Mouse (Mus musculus) midbrain, postnatal 0 days (tissue): ENCODE measurements around the gene Nsg1. TPM values are rescaled to one million over a fixed set of nuclear protein-coding genes. Genes with fewer than 3 reads are reported as not detected.

ENCODE experiments used
- ATAC-seq: fragments of 200-750 bp; cut with Nextera tagmentation; 2 replicates; pipeline ENCODE4 v1.8.0; 2017; ENCODE audit warnings: moderate number of reproducible peaks, mild to moderate bottlenecking, moderate TSS enrichment, moderate library complexity; ENCODE audit not compliant: low FRiP score
- DNase-seq: peaks from one replicate; pipeline ENCODE4 v3.0.0-alpha.2; 2015; ENCODE audit warnings: low spot score
- H3K27ac ChIP-seq: fragments of 300-500 bp; sonication (generic); 2 replicates; pipeline ENCODE4 v1.5.1; 2014; ENCODE audit warnings: low read depth, mild to moderate bottlenecking, low read length, mixed read lengths
- H3K27me3 ChIP-seq: fragments of 300-500 bp; sonication (generic); 2 replicates; pipeline ENCODE4 v1.6.1; 2014; ENCODE audit warnings: low read length, control low read depth, mixed read lengths; ENCODE audit not compliant: insufficient read depth
- H3K36me3 ChIP-seq: fragments of 300-500 bp; sonication (generic); 2 replicates; pipeline ENCODE4 v1.6.1; 2014; ENCODE audit warnings: low read length, control low read depth, mixed read lengths; ENCODE audit not compliant: insufficient read depth
- H3K4me1 ChIP-seq: fragments of 300-500 bp; sonication (generic); 2 replicates; pipeline ENCODE4 v1.6.1; 2014; ENCODE audit warnings: mild to moderate bottlenecking, control low read depth, antibody characterized with exemption, low read length, mixed read lengths; ENCODE audit not compliant: insufficient read depth
- H3K4me2 ChIP-seq: fragments of 300-500 bp; sonication (generic); 2 replicates; pipeline ENCODE4 v1.6.1; 2014; ENCODE audit warnings: low read depth, mild to moderate bottlenecking, low read length, mixed read lengths; ENCODE audit not compliant: poor library complexity, severe bottlenecking
- H3K4me3 ChIP-seq: fragments of 300-500 bp; sonication (generic); 2 replicates; pipeline ENCODE4 v1.5.1; 2014; ENCODE audit warnings: low read depth, mild to moderate bottlenecking, low read length, moderate library complexity
- H3K9ac ChIP-seq: fragments of 300-500 bp; sonication (generic); replicated peaks from 2 replicates; pipeline ENCODE4 v1.6.1; 2014; ENCODE audit warnings: mild to moderate bottlenecking, low read length, moderate library complexity, mixed read lengths; ENCODE audit not compliant: poor library complexity, severe bottlenecking
- H3K9me3 ChIP-seq: fragments of 300-500 bp; sonication (generic); 2 replicates; pipeline ENCODE4 v1.6.1; 2016; ENCODE audit warnings: low read length, control low read depth
- CTCF ChIP-seq: IDR thresholded peaks from 2 replicates; pipeline ENCODE4 v1.5.1; 2016; ENCODE audit warnings: antibody characterized with exemption, mild to moderate bottlenecking
- WGBS: fragments of 180-500 bp; shearing (Covaris S2); extraction: QIAGEN DNeasy Blood & Tissue Kit; methylation state at CpG from one replicate; pipeline ENCODE4 v1.1.7; 2014; 5-methylcytosine and 5-hydroxymethylcytosine counted together
- polyA plus RNA-seq: library from polyadenylated mRNA; unstranded; fragments of >200 nt; fragmentation: Nextera tagmentation; extraction: Ambion mirVana; gene quantifications from 2 replicates; pipeline ENCODE4 v1.2.1, GENCODE M21; 2015
- total RNA-seq: library from RNA; depleted of rRNA; stranded (reverse); fragments of >200 nt; gene quantifications from 2 replicates; pipeline ENCODE4 v1.2.3, GENCODE M21; 2014; rRNA removed

Gene Nsg1
- 1,351 and 1,527 TPM in 2 replicates for total RNA-seq
- 1,877 and 1,998 TPM in 2 replicates for polyA plus RNA-seq

DNA sequence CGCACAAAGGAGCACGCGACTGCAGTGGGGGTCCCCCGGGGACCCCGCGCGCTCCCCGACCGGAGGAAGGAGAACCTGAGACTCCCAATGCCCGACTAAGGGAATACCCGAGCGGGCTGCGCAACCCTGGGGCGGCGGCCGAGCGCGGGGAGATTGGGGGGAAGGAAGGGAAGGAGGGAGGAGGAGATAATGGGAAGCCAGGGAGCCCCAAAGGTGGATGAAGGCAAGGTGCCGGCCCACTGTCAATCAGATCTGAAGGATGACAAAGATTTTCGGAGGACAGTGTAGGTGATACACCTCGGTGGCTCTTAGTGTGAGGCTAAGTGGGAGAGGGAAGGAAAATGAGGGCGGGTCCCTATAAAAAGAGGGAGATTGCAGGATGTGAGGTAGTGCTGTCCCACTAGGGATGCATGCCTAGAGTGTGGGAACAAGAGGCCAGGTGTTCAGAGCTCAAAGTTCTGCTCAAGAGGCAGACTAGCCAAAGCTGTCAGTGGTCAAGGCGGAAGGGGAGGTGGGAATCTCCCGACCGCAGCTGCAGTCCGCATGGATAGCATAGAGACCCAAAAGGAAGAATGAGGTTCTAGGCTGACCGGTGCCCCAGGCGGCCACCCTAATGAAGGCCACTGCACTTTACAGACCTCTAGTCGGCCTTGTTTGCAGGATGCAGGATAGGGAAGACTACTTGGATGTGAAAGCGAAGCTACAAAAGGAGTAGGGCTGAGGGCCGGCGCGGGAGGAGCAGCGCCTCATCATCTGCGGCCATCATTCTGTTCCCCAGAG lies at the start of gene Nsg1:
Gene Nsg1, minus strand, starts transcription at position 274 of the 780 bp plus-strand sequence.
- ATAC-seq (peak; percentile 24), DNase-seq (no peak)
- H3K4me2 ChIP-seq = peak within 1 kb of the TSS; percentile 85
- peak within 1 kb of the TSS; percentile 99 for H3K27ac ChIP-seq
- peaks cover 18% of the 10 kb centered on the region for H3K36me3 ChIP-seq
- whole genome bisulfite sequencing = 9% methylated on average over 35 of the region's 35 CpGs
- H3K4me3 ChIP-seq = peak within 1 kb of the TSS; percentile 70
- TF ChIP-seq CTCF = no peak
- H3K9me3 ChIP-seq = no peaks in the 10 kb centered on the region
- H3K27me3 ChIP-seq = no peaks in the 10 kb centered on the region
- peaks cover 28% of the 10 kb centered on the region for H3K4me1 ChIP-seq
- peak within 1 kb of the TSS; percentile 99 for H3K9ac ChIP-seq

DNA sequence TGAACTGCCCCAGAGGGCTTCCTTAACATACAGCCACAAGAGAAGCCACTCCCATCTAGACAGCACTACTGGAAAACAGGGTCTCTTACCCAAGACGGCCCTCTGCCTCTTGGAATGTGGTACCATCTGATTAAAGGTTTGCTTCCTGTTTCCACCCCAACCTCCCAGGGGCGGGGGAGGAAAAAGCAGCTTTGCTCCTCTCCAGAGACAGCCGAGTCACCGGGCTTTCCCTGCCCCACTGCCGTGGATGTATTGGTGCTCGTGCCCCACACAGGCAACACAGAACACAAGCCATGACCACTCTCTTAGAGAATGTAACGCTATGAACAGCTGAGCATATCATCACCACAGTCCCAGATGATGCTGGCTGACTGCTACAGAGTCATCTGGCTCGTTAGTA lies 49.3 kb upstream of the Nsg1 start:
- Histone ChIP-seq H3K27ac (no peak overlapping the region), H3K4me3 (no peak overlapping the region), H3K36me3 (peaks cover 50% of the 10 kb centered on the region), H3K27me3 (no peaks in the 10 kb centered on the region), H3K9ac (no peak overlapping the region), H3K4me1 (no peaks in the 10 kb centered on the region), H3K4me2 (no peak overlapping the region), H3K9me3 (no peaks in the 10 kb centered on the region)
- 83% methylated on average over 8 of the region's 8 CpGs for WGBS
- ATAC-seq (no peak), DNase-seq (no peak)
- TF ChIP-seq CTCF = no peak

DNA sequence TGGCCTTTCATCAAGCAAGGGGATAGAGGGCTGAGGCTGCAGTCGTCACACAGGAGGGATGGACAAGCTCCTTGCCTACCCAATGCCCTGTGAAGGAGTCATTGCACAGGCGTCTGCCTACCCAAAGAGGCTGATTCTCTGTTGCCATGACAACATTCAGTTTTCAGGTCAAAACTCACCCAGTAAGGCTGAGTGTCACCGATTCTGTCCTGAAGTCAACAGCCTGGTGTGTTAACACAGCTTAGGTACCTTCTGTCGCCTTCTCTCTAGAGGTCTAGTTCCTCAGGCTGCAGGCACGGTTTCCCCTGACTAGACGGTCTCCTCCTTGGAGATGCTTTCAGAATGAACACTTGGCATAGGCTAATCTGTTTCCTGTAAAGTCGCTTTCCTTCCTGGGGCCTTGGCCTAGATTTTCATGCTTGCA lies 45.6 kb upstream of the Nsg1 start:
- H3K9me3 ChIP-seq = no peaks in the 10 kb centered on the region
- DNase-seq (peak; percentile 23), ATAC-seq (0 out of 2 replicates have a peak, but pooled peaks have one; percentile 48)
- no peak for TF ChIP-seq CTCF
- H3K36me3 ChIP-seq = peaks cover 52% of the 10 kb centered on the region
- no peaks in the 10 kb centered on the region for H3K27me3 ChIP-seq
- H3K4me1 ChIP-seq = no peaks in the 10 kb centered on the region
- H3K4me2 ChIP-seq = no peak overlapping the region
- H3K9ac ChIP-seq = no peak overlapping the region
- WGBS = 80% methylated on average over 7 of the region's 7 CpGs
- H3K4me3 ChIP-seq = no peak overlapping the region
- no peak overlapping the region for H3K27ac ChIP-seq

DNA sequence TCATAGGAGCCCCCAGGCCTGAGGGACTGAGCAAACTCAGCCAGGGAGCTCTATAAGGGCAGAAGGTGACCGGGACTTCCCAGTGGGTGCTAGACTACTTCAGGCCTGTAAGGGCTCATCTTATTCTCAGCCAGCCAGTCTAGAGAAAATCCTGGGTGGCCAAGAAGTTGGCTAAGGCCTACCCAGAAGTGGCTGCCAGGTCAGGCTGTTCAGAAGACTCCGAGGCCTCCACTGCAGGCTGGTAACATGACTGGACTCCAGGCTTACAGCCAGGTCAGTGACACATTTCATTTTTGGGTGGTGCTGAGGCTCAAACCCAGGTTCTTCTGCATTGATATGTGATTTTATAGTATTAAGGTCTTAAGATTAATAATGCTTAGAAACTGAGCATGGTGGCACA lies 40.0 kb upstream of the Nsg1 start:
- H3K4me2 ChIP-seq = no peak overlapping the region
- TF ChIP-seq CTCF = no peak
- H3K9me3 ChIP-seq = no peaks in the 10 kb centered on the region
- peaks cover 47% of the 10 kb centered on the region for H3K36me3 ChIP-seq
- 98% methylated on average over 2 of the region's 2 CpGs for WGBS
- no peaks in the 10 kb centered on the region for H3K27me3 ChIP-seq
- no peak for ATAC-seq
- H3K4me1 ChIP-seq = no peaks in the 10 kb centered on the region
- no peak for DNase-seq
- no peak overlapping the region for H3K9ac ChIP-seq
- no peak overlapping the region for H3K27ac ChIP-seq
- H3K4me3 ChIP-seq = no peak overlapping the region

DNA sequence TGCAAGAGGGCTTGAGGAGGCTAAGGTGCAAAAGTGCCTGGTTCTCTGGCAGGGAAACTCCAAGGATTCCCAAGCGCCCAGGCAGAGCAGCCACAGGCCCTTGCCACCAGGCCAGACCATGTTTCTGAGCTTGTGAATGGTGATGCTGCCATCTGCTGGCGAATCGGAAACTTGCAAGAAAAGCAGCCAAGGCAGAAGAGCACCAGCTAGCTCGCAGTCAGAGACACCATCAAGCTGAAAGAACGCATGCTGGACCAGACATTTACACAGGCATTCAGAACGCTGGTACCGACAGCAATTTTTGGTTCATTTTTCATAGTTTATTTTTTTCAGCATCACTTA lies 37.7 kb upstream of the Nsg1 start:
- H3K27me3 ChIP-seq = no peaks in the 10 kb centered on the region
- H3K4me3 ChIP-seq = no peak overlapping the region
- H3K4me1 ChIP-seq = no peaks in the 10 kb centered on the region
- no peak overlapping the region for H3K27ac ChIP-seq
- DNase-seq (peak; percentile 89), ATAC-seq (peak; percentile 77)
- TF ChIP-seq CTCF = peak; percentile 96
- peaks cover 28% of the 10 kb centered on the region for H3K36me3 ChIP-seq
- no peak overlapping the region for H3K4me2 ChIP-seq
- WGBS = 12% methylated on average over 7 of the region's 7 CpGs
- H3K9ac ChIP-seq = no peak overlapping the region
- no peaks in the 10 kb centered on the region for H3K9me3 ChIP-seq

DNA sequence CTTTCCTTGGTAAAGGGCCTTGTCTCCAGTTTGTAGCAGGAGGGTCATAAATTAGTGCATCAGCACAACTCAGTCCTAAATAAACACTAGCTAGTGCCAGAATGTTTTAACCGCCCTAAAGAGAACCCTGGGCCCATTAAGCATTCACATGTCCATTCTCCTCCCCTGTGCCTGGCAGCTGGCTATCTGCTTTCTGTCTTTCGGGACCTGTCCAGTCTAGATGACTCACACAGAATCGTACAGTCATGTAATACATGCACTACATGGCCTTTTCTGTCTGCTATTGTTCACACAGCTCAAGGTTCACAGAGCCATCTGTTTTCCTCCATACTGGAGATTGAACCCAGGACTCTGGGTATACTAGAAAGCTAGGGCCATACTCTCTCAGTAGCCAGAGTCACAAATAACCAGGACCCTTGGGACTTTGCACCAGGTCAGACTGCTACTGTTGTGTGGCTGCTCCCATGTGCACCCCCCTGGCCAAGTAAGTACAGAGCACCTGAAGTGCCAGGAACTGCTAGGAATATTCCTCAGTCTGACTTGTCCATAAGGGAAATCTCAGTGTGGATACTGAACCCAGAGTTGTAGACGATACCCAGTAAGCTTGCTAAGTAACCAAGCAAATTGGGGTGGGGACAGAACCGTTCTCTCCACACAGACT lies 37.2 kb upstream of the Nsg1 start:
- DNase-seq = no peak
- H3K9me3 ChIP-seq = no peaks in the 10 kb centered on the region
- no peak overlapping the region for H3K4me2 ChIP-seq
- no peaks in the 10 kb centered on the region for H3K27me3 ChIP-seq
- WGBS = 75% methylated on average over 5 of the region's 5 CpGs
- H3K4me1 ChIP-seq = no peaks in the 10 kb centered on the region
- H3K9ac ChIP-seq = no peak overlapping the region
- H3K36me3 ChIP-seq = peaks cover 24% of the 10 kb centered on the region
- ATAC-seq = peak; percentile 15
- H3K27ac ChIP-seq = no peak overlapping the region
- no peak overlapping the region for H3K4me3 ChIP-seq
- no peak for TF ChIP-seq CTCF
